Mouse (Mus musculus): ENCODE data around the gene Usp15.

DNA sequence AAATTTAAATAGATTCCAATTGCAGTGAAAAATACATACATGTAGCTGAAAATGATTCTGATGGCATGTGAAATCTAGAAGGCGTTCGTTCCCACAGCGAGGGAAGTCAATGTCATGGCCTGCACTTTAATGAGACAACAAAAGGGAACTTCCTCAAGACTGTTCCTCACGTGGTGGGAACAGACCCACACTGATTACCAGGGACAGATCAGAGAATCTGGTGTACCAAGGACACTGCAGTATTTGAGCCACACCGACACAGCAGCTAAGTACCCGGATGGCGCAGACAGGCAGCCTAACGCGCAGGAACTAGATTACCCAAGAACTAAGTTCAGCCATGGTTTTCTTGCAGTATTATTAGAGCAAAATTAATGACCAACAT is 84.0 kb downstream of the Usp15 start:
- TF ChIP-seq CTCF (IDR thresholded peaks at IDR 0.05; ENCODE audit: low read depth, low read length) (no peak), POLR2A (IDR thresholded peaks at IDR 0.05; ENCODE audit: insufficient read depth, low read length) (no peak)

Measured in ES-Bruce4 (cell line).